Mouse (Mus musculus): ENCODE data around the gene Aqp9.

- TF ChIP-seq CTCF (IDR thresholded peaks at IDR 0.05; ENCODE audit: borderline replicate concordance, control insufficient read depth, extremely low read depth, insufficient read depth, low read length, poor library complexity) (no peak), POLR2A (IDR thresholded peaks at IDR 0.05; ENCODE audit: control insufficient read depth, extremely low read depth, insufficient read depth, low read length, poor library complexity) (no peak)
These were observed 3.0 kb downstream of the Aqp9 start for GRCm38 (mm10) chr9:71165510-71165909.

All from thymus, adult 2 months (tissue).